Mouse (Mus musculus) Patski (cell line): ENCODE results near the gene Lysmd4. TPM values are rescaled to one million over a fixed set of nuclear protein-coding genes. Genes with fewer than 3 reads are reported as not detected.
A peak's percentile ranks its signal among the peaks of the same experiment; 100 is the strongest.

Source experiments
- ATAC-seq: fragments of 100-300 bp; one replicate; pipeline ENCODE4 v1.8.0; 2021
- CTCF ChIA-PET: fragments of 350-600 bp; sonication (Branson Sonifier 250); formaldehyde crosslinking; loops from one replicate; lab custom pipeline; 2022; ENCODE audit warnings: inconsistent platforms; lab: Charles Lee
- POLR2A ChIA-PET: fragments of 350-600 bp; sonication (Branson Sonifier 250); formaldehyde crosslinking; loops from one replicate; lab custom pipeline; 2022; ENCODE audit warnings: antibody characterized with exemption, inconsistent platforms; lab: Charles Lee
- DNase-seq: peaks from one replicate; pipeline ENCODE4 v3.0.0-alpha.2; 2011; ENCODE audit warnings: low read depth, low spot score
- H3K27me3 ChIP-seq: fragments of 371-371 bp; one replicate; pipeline ENCODE4 v1.5.1; 2021
- CTCF ChIP-seq: fragments of 100-300 bp; IDR thresholded peaks from one replicate; pipeline ENCODE4 v1.5.1; 2021
- in situ Hi-C: fragments of 300-500 bp; cut with MboI; formaldehyde crosslinking; loops from 3 replicates; pipeline ENCODE4 v1.11.1; 2018; ENCODE audit warnings: low pct_unique_long_range_greater_than_20kb, mixed read lengths
- polyA plus RNA-seq: library from polyadenylated mRNA; unstranded; gene quantifications from one replicate; pipeline ENCODE4 v1.2.3, GENCODE M21; 2021

Gene Lysmd4
- 10.3 TPM for polyA plus RNA-seq

- in situ Hi-C loops = no loop called here
- CTCF ChIA-PET = interaction anchor here (2.1 kb wide), 1 partner anchor 22 kb away, joined by 7 read pairs; no protein-coding TSS in a partner anchor
- POLR2A ChIA-PET = interaction anchor here (0.8 kb wide), 1 partner anchor 122 kb away, joined by 3 read pairs; no protein-coding TSS in a partner anchor
- H3K27me3 ChIP-seq = no peaks in the 10 kb centered on the region
- peak; percentile 98 for ATAC-seq
- no peak for TF ChIP-seq CTCF
- DNase-seq = no peak
These were observed at the start of gene Lysmd4 for GRCm38 (mm10) chr7:67222220-67222862. TSS of gene Lysmd4 (plus strand) at chr7:67222544.

GRCm38 (mm10) chr7:67173522-67174195, 48.7 kb upstream of the Lysmd4 start:
- no peak for TF ChIP-seq CTCF
- CTCF ChIA-PET = no interaction called here
- ATAC-seq = no peak
- H3K27me3 ChIP-seq = peaks cover 33% of the 10 kb centered on the region
- in situ Hi-C loops = no loop called here
- DNase-seq = no peak
- POLR2A ChIA-PET = interaction anchor here (0.6 kb wide), 1 partner anchor 873 kb away, joined by 3 read pairs; no protein-coding TSS in a partner anchor

GRCm38 (mm10) chr7:67183786-67184185, 38.6 kb upstream of the Lysmd4 start:
- ChIA-PET POLR2A (no interaction called here), CTCF (no interaction called here)
- H3K27me3 ChIP-seq = peaks cover 24% of the 10 kb centered on the region
- no peak for TF ChIP-seq CTCF
- ATAC-seq = no peak
- in situ Hi-C loops = no loop called here
- no peak for DNase-seq

GRCm38 (mm10) chr7:67199412-67199811, 22.9 kb upstream of the Lysmd4 start:
- in situ Hi-C loops = loop anchor here (5.0 to 10.0 kb wide), 2 partner anchors 352 to 485 kb away; no protein-coding TSS in a partner anchor
- peaks cover 5% of the 10 kb centered on the region for H3K27me3 ChIP-seq
- ATAC-seq (no peak), DNase-seq (no peak)
- POLR2A ChIA-PET = no interaction called here
- peak; percentile 77 for TF ChIP-seq CTCF
- CTCF ChIA-PET = interaction anchor here (0.5 to 2.1 kb wide), 12 partner anchors 9 to 489 kb away, joined by 3 to 15 read pairs (median 4); no protein-coding TSS in a partner anchor

- ChIA-PET CTCF (no interaction called here), POLR2A (no interaction called here)
- no peak for DNase-seq
- no peak for ATAC-seq
- in situ Hi-C loops = no loop called here
- H3K27me3 ChIP-seq = peaks cover 6% of the 10 kb centered on the region
- no peak for TF ChIP-seq CTCF
These were observed 18.7 kb upstream of the Lysmd4 start for GRCm38 (mm10) chr7:67203625-67204024.

- ATAC-seq = no peak
- TF ChIP-seq CTCF = no peak
- ChIA-PET POLR2A (interaction anchor here (0.6 kb wide), 1 partner anchor 412 kb away, joined by 8 read pairs; no protein-coding TSS in a partner anchor), CTCF (interaction anchor here (1.0 to 1.4 kb wide), 4 partner anchors 12 to 425 kb away, joined by 3 to 4 read pairs (median 3); no protein-coding TSS in a partner anchor)
- in situ Hi-C loops = no loop called here
- peaks cover 6% of the 10 kb centered on the region for H3K27me3 ChIP-seq
- no peak for DNase-seq
These were observed 16.5 kb upstream of the Lysmd4 start for GRCm38 (mm10) chr7:67205734-67206425.

GRCm38 (mm10) chr7:67206496-67206895, 15.8 kb upstream of the Lysmd4 start:
- ChIA-PET POLR2A (interaction anchor here (0.6 kb wide), 1 partner anchor 412 kb away, joined by 8 read pairs; no protein-coding TSS in a partner anchor), CTCF (interaction anchor here (1.0 to 1.4 kb wide), 4 partner anchors 11 to 424 kb away, joined by 3 to 4 read pairs (median 3); no protein-coding TSS in a partner anchor)
- H3K27me3 ChIP-seq = peaks cover 6% of the 10 kb centered on the region
- in situ Hi-C loops = no loop called here
- no peak for DNase-seq
- ATAC-seq = no peak
- TF ChIP-seq CTCF = no peak

- DNase-seq = no peak
- no peak for TF ChIP-seq CTCF
- in situ Hi-C loops = no loop called here
- peaks cover 4% of the 10 kb centered on the region for H3K27me3 ChIP-seq
- POLR2A ChIA-PET = no interaction called here
- ATAC-seq = no peak
- CTCF ChIA-PET = interaction anchor here (1.2 to 1.4 kb wide), 3 partner anchors 8 to 20 kb away, joined by 3 to 4 read pairs (median 3); no protein-coding TSS in a partner anchor
These were observed 14.6 kb upstream of the Lysmd4 start for GRCm38 (mm10) chr7:67207701-67208100.

- DNase-seq = no peak
- in situ Hi-C loops = no loop called here
- CTCF ChIA-PET = interaction anchor here (1.2 kb wide), 1 partner anchor 9 kb away, joined by 4 read pairs; no protein-coding TSS in a partner anchor
- no peak for TF ChIP-seq CTCF
- H3K27me3 ChIP-seq = peaks cover 4% of the 10 kb centered on the region
- POLR2A ChIA-PET = no interaction called here
- no peak for ATAC-seq
These were observed 14.0 kb upstream of the Lysmd4 start for GRCm38 (mm10) chr7:67208317-67208716.
